Mouse (Mus musculus) MEL (cell line): ENCODE measurements at regions not wholly inside any gene's neighbourhood (a gene's known extent, or its start where the extent isn't known, plus 50 kb on each side); places are given as distances from the start of the nearest gene placed in this dataset.

Experiments used
- DNase-seq: peaks from one replicate; pipeline ENCODE4 v3.0.0; 2011; ENCODE audit warnings: low read depth, low spot score
- H3K27ac ChIP-seq: 2 replicates; pipeline ENCODE4 v1.5.1; 2012; ENCODE audit warnings: low read depth, mild to moderate bottlenecking, control low read depth, low read length, moderate library complexity; ENCODE audit not compliant: control insufficient read depth
- H3K27me3 ChIP-seq, 2 experiments: fragments of 150-350 bp in 1 of 2; sonication (generic) in 1 of 2; 2 replicates each; pipeline ENCODE4 v1.6.1; 2012; ENCODE audit warnings: low read length in 2 of 2, mild to moderate bottlenecking in 2 of 2, improper control_type of control experiment in 1 of 2, moderate library complexity in 1 of 2; ENCODE audit not compliant: insufficient read depth in 2 of 2, control insufficient read depth in 1 of 2
- H3K36me3 ChIP-seq, 2 experiments: 2 replicates each; pipeline ENCODE4 v1.6.1; 2012 to 2014; ENCODE audit warnings: low read length in 2 of 2, improper control_type of control experiment in 1 of 2, inconsistent platforms in 1 of 2, mild to moderate bottlenecking in 1 of 2; ENCODE audit not compliant: insufficient read depth in 2 of 2, control insufficient read depth in 1 of 2
- H3K4me1 ChIP-seq, 2 experiments: fragments of 150-350 bp in 1 of 2; sonication (generic) in 1 of 2; 2 replicates each; pipeline ENCODE4 v1.6.1; 2012; ENCODE audit warnings: low read length in 2 of 2, improper control_type of control experiment in 1 of 2, mild to moderate bottlenecking in 1 of 2; ENCODE audit not compliant: insufficient read depth in 2 of 2, control insufficient read depth in 1 of 2
- H3K4me3 ChIP-seq, 2 experiments: fragments of 150-350 bp in 1 of 2; sonication (generic) in 1 of 2; 2 replicates each; pipeline ENCODE4 v1.5.1; 2012; ENCODE audit warnings: low read depth in 2 of 2, low read length in 2 of 2, mild to moderate bottlenecking in 2 of 2, moderate library complexity in 2 of 2, control low read depth in 1 of 2, improper control_type of control experiment in 1 of 2; ENCODE audit not compliant: control insufficient read depth in 1 of 2, insufficient read depth in 1 of 2
- H3K79me2 ChIP-seq: 2 replicates; pipeline ENCODE4 v1.6.1; 2012; ENCODE audit warnings: mild to moderate bottlenecking, low read length, moderate library complexity; ENCODE audit not compliant: control insufficient read depth, poor library complexity, insufficient read depth
- H3K9ac ChIP-seq: 2 replicates; pipeline ENCODE4 v1.6.1; 2012; ENCODE audit warnings: low read depth, mild to moderate bottlenecking, control low read depth, low read length, moderate library complexity; ENCODE audit not compliant: control insufficient read depth, poor library complexity, severe bottlenecking
- H3K9me3 ChIP-seq: fragments of 150-350 bp; sonication (generic); replicated peaks from 2 replicates; pipeline ENCODE4 v1.6.1; 2012; ENCODE audit warnings: mild to moderate bottlenecking, low read length, improper control_type of control experiment, moderate library complexity; ENCODE audit not compliant: insufficient read depth
- CHD1 ChIP-seq: IDR thresholded peaks from 2 replicates; pipeline ENCODE4 v1.6.1; 2012; ENCODE audit warnings: low read depth, mild to moderate bottlenecking, inconsistent platforms, low read length, improper control_type of control experiment
- CHD2 ChIP-seq: IDR thresholded peaks from 2 replicates; pipeline ENCODE4 v1.6.1; 2011; ENCODE audit warnings: low read length, improper control_type of control experiment
- CTCF ChIP-seq, 3 experiments: IDR thresholded peaks in 2 of 3; conservative IDR thresholded peaks in 1 of 3; 2 replicates each; pipeline ENCODE4 v1.5.1; 2011 to 2012; ENCODE audit warnings: low read length in 3 of 3, low read depth in 2 of 3, mild to moderate bottlenecking in 2 of 3, improper control_type of control experiment in 1 of 3, inconsistent platforms in 1 of 3, mixed read lengths in 1 of 3, moderate library complexity in 1 of 3; ENCODE audit not compliant: control insufficient read depth in 1 of 3, insufficient read depth in 1 of 3, poor library complexity in 1 of 3, severe bottlenecking in 1 of 3
- ELF1 ChIP-seq: IDR thresholded peaks from 2 replicates; pipeline ENCODE4 v1.6.1; 2014; ENCODE audit warnings: low read depth, mild to moderate bottlenecking, inconsistent platforms, low read length, improper control_type of control experiment, moderate library complexity
- EP300 ChIP-seq, 2 experiments: IDR thresholded peaks; 2 replicates each; pipeline ENCODE4 v1.6.1; 2011; ENCODE audit warnings: improper control_type of control experiment in 2 of 2, low read length in 2 of 2, low read depth in 1 of 2, mild to moderate bottlenecking in 1 of 2
- ETS1 ChIP-seq: IDR thresholded peaks from 2 replicates; pipeline ENCODE4 v1.6.1; 2012; ENCODE audit warnings: low read depth, mild to moderate bottlenecking, inconsistent platforms, low read length, improper control_type of control experiment, moderate library complexity
- GABPA ChIP-seq: IDR thresholded peaks from 2 replicates; pipeline ENCODE4 v1.6.1; 2012; ENCODE audit warnings: low read depth, mild to moderate bottlenecking, inconsistent platforms, low read length, improper control_type of control experiment, moderate library complexity
- GATA1 ChIP-seq: IDR thresholded peaks from 2 replicates; pipeline ENCODE4 v1.6.1; 2011; ENCODE audit warnings: low read depth, low read length, improper control_type of control experiment
- MAZ ChIP-seq: IDR thresholded peaks from 2 replicates; pipeline ENCODE4 v1.6.1; 2012; ENCODE audit warnings: low read depth, mild to moderate bottlenecking, inconsistent platforms, low read length, improper control_type of control experiment
- MEF2A ChIP-seq: IDR thresholded peaks from 2 replicates; pipeline ENCODE4 v1.6.1; 2014; ENCODE audit warnings: low read depth, mild to moderate bottlenecking, inconsistent platforms, low read length, improper control_type of control experiment; ENCODE audit not compliant: poor library complexity, insufficient replicate concordance, severe bottlenecking; ENCODE audit errors: extremely low read depth
- MYB ChIP-seq: IDR thresholded peaks from 2 replicates; pipeline ENCODE4 v1.6.1; 2011; ENCODE audit warnings: mild to moderate bottlenecking, low read depth, low read length, improper control_type of control experiment
- POLR2AphosphoS2 ChIP-seq: IDR thresholded peaks from 2 replicates; pipeline ENCODE4 v1.6.1; 2011; ENCODE audit warnings: low read length, improper control_type of control experiment
- RAD21 ChIP-seq: IDR thresholded peaks from 2 replicates; pipeline ENCODE4 v1.6.1; 2011; ENCODE audit warnings: mild to moderate bottlenecking, low read depth, low read length, improper control_type of control experiment
- TBP ChIP-seq: IDR thresholded peaks from 2 replicates; pipeline ENCODE4 v1.8.0; 2011; ENCODE audit warnings: low read depth, low read length, improper control_type of control experiment
- TCF12 ChIP-seq: IDR thresholded peaks from 2 replicates; pipeline ENCODE4 v1.6.1; 2014; ENCODE audit warnings: low read depth, mild to moderate bottlenecking, inconsistent platforms, low read length, improper control_type of control experiment, moderate library complexity
- UBTF ChIP-seq: IDR thresholded peaks from 2 replicates; pipeline ENCODE4 v1.6.1; 2012; ENCODE audit warnings: low read depth, mild to moderate bottlenecking, inconsistent platforms, low read length, improper control_type of control experiment, moderate library complexity, borderline replicate concordance; ENCODE audit not compliant: insufficient read depth
- USF1 ChIP-seq: IDR thresholded peaks from 2 replicates; pipeline ENCODE4 v1.6.1; 2014; ENCODE audit warnings: low read depth, mild to moderate bottlenecking, inconsistent platforms, low read length, improper control_type of control experiment, moderate library complexity
- ZC3H11A ChIP-seq: IDR thresholded peaks from 2 replicates; pipeline ENCODE4 v1.6.1; 2012; ENCODE audit warnings: low read depth, mild to moderate bottlenecking, inconsistent platforms, low read length, improper control_type of control experiment
- ZKSCAN1 ChIP-seq: IDR thresholded peaks from 2 replicates; pipeline ENCODE4 v1.6.1; 2012; ENCODE audit warnings: low read depth, mild to moderate bottlenecking, inconsistent platforms, low read length, improper control_type of control experiment, moderate library complexity

- H3K27me3 ChIP-seq, result no peaks in the 10 kb centered on the region
- no peaks in the 10 kb centered on the region for H3K79me2 ChIP-seq
- no peak overlapping the region for H3K9ac ChIP-seq
- no peak overlapping the region for H3K27ac ChIP-seq
- H3K4me1 ChIP-seq, result no peaks in the 10 kb centered on the region
- TF ChIP-seq UBTF, result no peak
- TF ChIP-seq ETS1, result no peak
- no peak for TF ChIP-seq CTCF (IDR thresholded peaks at IDR 0.05 in 2 of 3, conservative IDR thresholded peaks at IDR 0.05 in 1 of 3; ENCODE audit: control insufficient read depth in 1 of 3, insufficient read depth in 1 of 3, low read depth in 2 of 3, low read length in 3 of 3, poor library complexity in 1 of 3, severe bottlenecking in 1 of 3)
- TF ChIP-seq ZKSCAN1, result no peak
- TF ChIP-seq USF1, result no peak
- TF ChIP-seq RAD21, result no peak
- TF ChIP-seq CHD2, result no peak
- no peak for TF ChIP-seq ELF1
- no peak for TF ChIP-seq TBP
- TF ChIP-seq MEF2A, result no peak
- TF ChIP-seq TCF12, result no peak
- no peak for TF ChIP-seq POLR2AphosphoS2
- TF ChIP-seq MYB, result no peak
- TF ChIP-seq CHD1, result no peak
- TF ChIP-seq MAZ, result no peak
- TF ChIP-seq GABPA, result no peak
- TF ChIP-seq GATA1, result no peak
- TF ChIP-seq EP300 (IDR thresholded peaks at IDR 0.05; ENCODE audit: low read depth in 1 of 2, low read length in 2 of 2), result no peak
- no peak for TF ChIP-seq ZC3H11A
- no peak for DNase-seq
- no peak overlapping the region for H3K4me3 ChIP-seq
- H3K9me3 ChIP-seq, result no peaks in the 10 kb centered on the region
- H3K36me3 ChIP-seq, result no peaks in the 10 kb centered on the region
These were observed 83.5 kb upstream of the Cop1 start for GRCm38 (mm10) chr1:159148498-159149187.

- no peaks in the 10 kb centered on the region for H3K9me3 ChIP-seq
- no peaks in the 10 kb centered on the region for H3K4me1 ChIP-seq
- no peak for TF ChIP-seq ELF1
- H3K36me3 ChIP-seq, result no peaks in the 10 kb centered on the region
- no peaks in the 10 kb centered on the region for H3K79me2 ChIP-seq
- DNase-seq, result no peak
- H3K9ac ChIP-seq, result no peak overlapping the region
- H3K27ac ChIP-seq, result no peak overlapping the region
- no peak overlapping the region for H3K4me3 ChIP-seq
- no peaks in the 10 kb centered on the region for H3K27me3 ChIP-seq
These were observed 82.9 kb upstream of the Cop1 start for GRCm38 (mm10) chr1:159149207-159149606.
